Mouse (Mus musculus): ENCODE results near the gene Alpl.

Alpl gene

DNA sequence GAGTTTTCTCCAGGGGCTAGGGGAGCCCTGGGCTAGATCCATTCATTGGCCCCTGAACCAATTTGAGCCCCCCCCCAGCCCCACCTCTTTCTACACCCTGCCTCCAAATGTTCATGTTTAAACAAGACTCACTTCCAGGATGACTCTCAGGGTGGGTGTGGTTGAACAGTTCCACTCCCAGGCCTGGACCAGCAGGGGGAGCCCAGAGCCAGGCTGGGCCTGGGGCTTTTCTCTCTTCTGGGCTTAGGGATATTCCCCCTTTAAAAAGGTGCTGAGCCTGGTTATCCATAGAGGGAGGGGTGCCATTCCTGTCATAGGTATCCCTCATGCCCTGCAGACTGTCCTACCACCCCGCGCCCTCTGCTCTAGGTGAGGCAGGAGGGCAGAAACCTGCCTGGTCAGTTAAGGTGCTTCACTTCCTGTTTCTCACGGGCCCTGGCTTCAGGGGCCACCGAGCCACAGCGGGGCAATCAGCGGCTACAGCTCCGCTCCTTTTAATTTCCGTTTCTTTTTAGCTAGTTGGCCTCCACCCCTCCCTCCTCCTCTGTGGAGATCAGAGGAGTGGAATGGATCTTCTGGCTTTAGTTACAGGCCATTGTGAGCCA is 82.1 kb downstream of the Alpl start:
- no peak for DNase-seq (ENCODE audit: low spot score)

GRCm38 (mm10) chr4:137712963-137713362 is 83.2 kb downstream of the Alpl start:
- no peak for DNase-seq (ENCODE audit: low spot score)

DNA sequence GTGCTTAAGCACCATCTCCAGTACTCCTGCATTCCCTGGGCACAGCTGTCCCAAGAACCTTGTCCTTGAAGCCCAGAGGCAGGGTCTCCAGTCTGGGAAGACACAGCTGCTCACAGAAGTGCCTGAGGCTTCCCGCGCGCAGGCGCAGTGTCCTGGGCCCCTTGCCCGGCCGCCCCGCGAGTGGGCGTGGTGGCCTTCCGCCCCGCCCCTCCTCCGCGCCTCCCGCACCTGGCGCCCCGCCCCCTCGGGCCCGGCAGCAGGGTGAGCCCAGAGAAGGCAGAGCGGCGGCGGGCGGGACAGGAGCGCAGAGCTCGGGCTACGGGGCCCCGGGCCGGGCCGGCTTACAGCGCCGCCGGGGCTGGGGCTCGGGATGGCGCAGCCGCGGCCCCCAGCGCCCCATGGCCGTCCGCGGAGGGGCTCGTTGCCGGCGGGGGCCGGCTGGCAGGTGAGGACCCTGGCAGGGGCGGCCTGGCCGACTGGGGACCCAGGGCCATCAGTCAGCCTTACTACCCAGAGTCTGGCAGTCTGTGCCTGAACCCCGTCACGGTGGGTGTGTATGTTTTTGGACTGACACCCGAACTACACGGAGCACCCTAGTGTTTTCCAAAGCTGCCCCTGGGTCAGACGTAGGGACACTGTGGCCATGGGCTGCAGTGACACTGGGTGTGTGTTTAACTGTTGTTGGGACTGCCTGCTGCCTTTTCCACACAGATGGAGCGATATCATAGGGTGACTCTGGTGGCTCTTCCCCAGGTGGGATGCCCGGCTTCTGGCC is 88.8 kb downstream of the Alpl start:
- DNase-seq (ENCODE audit: low spot score) = peak; percentile 92

GRCm38 (mm10) chr4:137706510-137706909 is 89.7 kb downstream of the Alpl start:
- DNase-seq (ENCODE audit: low spot score) = no peak

GRCm38 (mm10) chr4:137705379-137705778 is 90.8 kb downstream of the Alpl start:
- DNase-seq (ENCODE audit: low spot score) = no peak

DNA sequence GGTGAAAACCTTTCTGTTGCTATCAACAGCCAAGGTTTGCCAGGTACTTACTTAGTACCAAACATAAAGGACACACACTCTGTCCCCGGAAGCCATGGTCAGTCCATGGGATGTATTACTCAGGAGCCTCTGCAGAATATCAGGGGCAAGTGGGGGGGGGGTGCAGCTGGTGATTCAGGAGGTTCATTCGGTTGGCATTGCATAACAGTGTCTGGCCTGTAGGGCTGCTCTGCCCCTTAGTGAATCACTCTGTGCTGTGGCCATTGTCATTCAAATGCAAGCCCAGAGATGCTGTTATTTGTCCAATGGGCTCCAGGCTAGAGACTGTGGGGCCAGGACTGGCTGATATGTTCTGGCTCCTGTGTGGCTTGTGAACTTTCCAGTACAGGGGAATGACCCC is 91.6 kb downstream of the Alpl start:
- no peak for DNase-seq (ENCODE audit: low spot score)

DNA sequence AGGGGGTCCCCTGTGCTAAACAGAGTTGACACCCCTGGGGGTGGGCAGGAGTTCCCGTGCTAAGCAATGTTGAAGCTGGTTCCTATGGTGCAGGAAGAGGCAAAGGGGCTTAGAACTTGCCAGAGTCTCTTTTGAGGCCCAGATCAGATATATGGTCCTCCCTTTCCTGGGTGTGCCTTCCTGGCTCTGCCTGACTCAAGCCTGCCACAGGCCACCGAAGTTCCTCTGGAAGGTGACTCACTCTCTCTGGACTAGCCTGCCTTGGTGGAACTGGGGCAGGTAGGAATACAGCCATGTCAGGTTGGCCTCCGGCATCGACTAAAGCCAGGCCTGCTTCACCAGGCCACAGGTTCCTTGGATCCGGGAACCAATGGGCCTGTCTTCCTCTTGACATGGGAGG is 93.1 kb downstream of the Alpl start:
- no peak for DNase-seq (ENCODE audit: low spot score)

DNA sequence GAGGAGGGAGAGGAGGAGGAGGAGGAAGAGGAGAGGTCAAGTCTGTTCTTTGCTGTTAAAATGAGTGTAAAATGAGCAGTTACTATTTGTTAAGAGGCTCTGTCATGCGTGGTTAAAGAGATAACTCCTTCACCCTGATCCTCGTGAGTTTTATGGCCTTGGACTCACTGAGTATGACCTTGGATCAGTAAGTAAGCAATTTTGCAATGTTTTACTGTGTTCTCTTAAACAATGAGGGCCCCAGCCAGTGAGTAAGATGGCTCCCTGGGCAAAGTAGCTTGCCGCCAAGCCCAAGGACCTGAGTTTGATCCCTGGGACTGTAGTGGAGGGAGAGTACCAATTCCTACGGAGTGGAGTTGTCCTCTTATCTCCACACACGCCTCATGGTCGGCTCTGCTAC is 95.2 kb downstream of the Alpl start:
- no peak for DNase-seq (ENCODE audit: low spot score)

DNA sequence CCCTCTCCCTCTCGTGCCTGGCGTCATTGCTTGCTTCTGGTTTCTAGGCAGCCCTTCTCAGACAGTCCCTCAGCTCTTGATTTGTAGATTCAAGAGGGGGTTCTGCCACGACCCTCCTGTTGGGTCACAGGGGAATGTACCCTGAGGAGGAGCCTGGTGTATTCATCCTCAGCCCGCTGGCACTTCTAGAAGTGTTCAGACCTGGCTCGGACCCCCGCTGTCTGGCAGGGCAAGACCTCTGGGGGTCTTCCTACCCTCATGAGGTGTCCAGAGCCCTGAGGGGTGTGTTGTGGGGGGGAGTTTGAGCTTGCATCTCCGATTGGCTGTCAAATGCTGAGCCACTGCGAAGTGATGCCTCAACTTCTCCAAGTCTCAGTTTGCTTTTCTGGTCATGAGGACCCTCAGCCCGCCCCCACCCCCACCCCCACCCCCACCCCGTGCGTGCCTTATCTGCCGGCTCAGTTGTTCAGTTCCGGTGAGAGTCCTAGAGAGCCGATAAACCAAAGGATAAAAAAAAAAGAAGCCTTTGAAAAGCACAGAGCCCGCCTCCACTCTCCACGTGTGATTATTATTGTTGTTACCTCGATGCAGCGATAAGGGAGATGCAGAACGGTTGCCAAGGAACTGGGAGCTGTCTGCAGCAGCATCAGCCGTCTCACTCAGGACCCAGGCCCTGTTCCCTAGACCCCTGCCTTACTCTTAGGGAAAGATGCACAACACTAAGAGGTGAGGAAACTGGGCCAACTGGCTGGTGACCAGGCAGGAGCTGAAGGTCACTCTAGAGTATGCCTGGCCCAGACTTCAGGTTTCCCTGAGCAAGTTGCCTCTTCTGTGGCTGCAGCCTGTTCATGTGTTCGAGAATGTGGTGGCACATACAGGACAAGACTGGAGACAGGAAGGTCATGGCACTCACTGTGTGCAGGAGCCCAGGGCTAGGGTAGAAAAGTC is 96.6 kb downstream of the Alpl start:
- DNase-seq (ENCODE audit: low spot score) = no peak

- DNase-seq (ENCODE audit: low spot score) = no peak
Measured at GRCm38 (mm10) chr4:137698076-137698985, 97.9 kb downstream of the Alpl start.

- no peak for DNase-seq (ENCODE audit: low spot score)
Measured at GRCm38 (mm10) chr4:137697156-137697885, 98.9 kb downstream of the Alpl start.

- no peak for DNase-seq (ENCODE audit: low spot score)
Measured at GRCm38 (mm10) chr4:137695900-137696299, 100.3 kb downstream of the Alpl start.

DNA sequence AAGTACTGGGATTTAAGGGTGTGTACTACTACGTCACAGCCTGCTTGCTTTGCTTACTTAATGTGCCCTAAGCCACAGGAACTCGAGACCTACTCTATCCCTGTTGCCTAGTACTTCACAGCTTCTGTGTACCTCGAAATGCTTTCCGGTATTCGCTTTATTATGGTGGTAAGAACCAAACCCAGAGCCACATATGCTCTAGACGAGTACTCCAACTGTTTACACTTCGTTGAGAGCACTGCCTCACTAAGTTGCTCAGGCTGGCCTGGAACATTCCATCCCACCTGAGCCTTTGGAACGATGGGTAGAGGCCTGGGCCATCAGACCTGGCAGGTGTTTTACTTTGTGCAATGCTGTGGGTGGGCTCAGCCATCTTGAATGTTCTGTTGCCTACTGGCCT is 100.9 kb downstream of the Alpl start:
- DNase-seq (ENCODE audit: low spot score) = no peak

DNA sequence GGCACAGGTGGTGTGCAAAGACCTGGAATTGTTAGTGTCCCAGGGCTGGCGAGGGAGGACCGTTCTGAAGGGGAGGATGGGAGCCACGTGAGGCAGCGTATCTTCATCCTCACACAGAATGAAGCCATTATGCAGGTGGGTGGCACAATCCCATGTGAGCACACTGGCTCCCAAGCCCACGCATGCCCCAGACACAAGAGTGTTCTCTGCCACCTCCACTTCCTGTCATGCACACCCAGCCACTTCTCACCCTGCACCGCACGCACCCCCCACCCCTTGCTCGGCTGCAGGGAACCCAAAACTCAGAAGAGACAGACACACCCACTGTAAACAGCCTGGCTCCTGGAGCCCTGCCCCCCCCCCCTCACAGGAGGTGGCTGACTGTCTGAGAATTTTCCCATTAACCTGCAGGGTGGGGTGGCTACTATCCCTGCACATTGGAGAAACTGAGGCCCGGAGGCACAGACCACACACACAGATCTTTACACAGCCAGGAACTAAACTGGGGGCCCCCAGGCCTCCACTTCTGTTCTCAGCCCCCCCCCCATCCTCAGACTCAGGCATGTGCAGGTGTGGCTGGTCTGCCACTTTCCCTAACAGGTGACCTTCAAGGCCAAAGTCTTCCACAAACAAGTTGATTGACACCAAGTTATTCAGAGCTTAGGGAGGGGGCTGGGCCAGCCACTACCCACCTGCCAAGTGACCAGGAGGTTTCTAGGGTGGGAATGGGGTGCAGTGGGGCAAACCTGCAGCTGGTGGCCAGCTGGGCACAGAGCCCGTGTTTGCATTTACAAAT is 103.9 kb downstream of the Alpl start:
- DNase-seq (ENCODE audit: low spot score) = no peak

All from embryo, embryonic 10 days (tissue).